Mouse (Mus musculus): ENCODE measurements around the gene Gipc2.
"Not testable (repeated sequence)": the region's sequence is repeated elsewhere in the genome, so short reads cannot be mapped to it uniquely, and the experiment has no call there.

Gipc2 gene

DNA sequence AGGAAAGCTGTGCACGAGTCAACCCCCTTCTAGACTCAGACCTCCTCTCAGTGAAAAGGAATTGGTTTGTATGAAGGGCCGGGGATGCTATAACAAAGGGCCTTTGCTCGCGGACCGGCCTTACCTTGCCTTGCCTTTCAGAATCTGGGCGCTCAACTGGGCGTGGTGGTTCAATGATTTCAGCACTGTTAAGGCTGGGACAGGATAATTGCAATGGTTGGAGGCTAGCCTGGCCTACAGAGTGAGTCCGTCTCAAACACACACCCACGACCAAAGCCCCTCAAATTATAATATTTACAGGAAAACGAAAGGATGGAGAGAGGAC is at the start of gene Gipc2:
Gene Gipc2, minus strand, starts transcription at position 132 of the 325 bp plus-strand sequence.
- no peak for DNase-seq (ENCODE audit: low read depth, low spot score)

DNA sequence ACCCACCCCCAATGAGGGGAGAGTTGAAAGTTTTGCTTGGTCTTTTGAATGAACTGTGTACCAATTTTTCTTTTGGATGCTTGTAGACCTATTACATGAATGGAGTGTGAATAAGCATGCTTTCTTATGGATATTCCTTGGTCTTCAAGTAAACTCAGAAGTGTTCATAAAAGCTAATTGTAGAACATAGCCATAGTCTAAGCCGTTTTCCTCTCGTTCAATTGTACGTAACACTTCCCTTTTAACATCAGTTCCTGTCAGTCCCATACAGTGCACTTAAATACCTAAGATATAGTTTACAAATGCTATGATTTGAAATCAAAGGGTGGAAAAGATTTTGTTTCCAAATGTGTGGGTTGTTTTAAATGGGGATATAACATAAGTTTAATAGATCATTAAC is 47.4 kb upstream of the Gipc2 start:
- no peak for DNase-seq (ENCODE audit: low read depth, low spot score)

DNA sequence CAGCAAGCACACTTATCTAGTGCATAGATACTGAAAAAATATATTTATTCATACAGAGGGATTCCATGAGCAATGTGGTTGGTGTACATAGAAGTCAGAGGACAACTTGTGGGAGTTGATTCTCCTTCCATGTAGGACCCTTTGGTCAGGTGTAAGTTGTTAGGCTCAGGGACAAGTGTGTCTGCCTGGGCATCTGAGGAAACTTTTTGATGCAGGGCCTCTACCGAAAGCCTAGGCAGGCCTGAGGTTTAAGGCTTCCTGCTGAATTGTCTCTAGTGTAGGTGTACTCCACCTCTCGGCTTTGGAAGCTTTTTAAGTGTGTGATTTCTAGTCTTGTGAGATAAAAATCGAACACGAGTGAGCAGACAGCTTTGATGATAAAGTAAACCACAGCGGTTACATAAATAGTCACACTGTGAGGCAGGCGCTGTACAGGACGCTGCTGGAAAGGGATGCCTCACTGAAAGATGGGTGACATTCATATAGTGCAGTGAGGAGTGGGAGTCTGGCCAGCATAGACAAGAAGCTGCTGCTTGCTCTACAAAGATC is 45.8 kb upstream of the Gipc2 start:
- no peak for DNase-seq (ENCODE audit: low read depth, low spot score)

DNA sequence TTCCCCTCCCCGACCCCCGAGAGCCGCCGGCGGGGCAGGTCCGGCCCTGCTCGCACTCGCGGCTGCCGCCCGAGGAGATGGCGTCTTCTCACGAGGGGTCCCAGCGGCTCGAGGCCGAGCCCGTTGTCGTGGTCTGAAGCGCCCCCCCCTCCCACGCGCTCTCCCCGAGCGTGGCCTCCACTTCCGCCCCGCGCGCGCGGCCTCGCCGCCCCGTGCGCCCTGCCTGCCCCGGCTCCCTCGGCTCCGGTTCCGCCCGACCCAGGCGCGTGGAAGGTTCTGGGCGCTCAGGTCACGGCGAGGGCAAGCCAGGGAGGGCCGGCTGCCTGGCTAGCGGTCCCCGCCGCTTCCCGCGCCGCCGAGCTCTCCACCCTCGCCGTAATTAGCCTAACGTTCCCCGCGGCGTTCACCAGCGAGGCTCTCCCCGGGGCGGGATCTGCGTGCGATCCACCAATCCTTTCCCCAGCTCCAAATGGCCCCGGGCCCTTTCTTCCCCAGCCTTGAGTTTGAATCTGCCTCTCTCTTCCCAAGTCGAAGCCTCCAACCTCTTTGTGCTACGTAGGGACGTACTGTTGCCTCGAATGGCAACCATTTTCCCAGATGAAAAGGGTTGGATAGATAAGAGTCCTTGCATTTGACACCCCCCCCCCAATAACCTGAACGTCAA is 44.8 kb upstream of the Gipc2 start:
- DNase-seq (ENCODE audit: low read depth, low spot score), result peak; percentile 44

DNA sequence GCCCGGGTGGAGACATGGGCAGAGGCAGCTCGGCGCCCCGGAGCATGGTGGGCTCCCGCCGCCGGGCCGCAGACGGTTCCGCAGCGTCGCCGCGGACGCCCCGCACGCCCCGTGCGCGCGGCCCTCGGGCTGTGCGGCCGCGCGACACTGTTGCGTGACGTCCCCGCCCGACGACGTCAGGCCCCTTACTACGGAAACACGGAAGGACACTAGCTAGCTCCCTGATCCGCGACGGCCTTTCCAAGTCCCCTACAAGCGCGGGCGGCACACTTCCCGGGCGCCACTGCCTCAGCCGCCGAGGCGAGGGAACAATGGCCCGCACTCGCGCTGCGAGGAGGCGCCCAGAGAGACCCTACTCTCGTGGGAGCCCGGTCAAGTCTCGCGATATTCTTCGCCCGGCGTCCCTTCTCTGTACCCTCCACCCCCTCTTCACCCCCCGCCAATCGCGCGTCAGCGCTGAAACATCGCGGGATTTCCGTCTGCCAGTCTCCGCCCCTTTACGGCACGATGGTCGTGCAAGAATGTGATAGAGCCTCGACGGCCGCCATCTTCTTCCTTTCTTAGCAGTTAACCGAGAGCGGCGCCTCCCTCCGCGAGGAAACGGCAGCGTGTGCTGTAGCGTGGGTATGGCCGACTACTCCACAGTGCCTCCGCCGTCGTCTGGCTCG is 44.1 kb upstream of the Gipc2 start, which contains the start of the genes Dnajb4 and Fubp1:
Gene Dnajb4, minus strand, starts transcription at position 336 of the 668 bp plus-strand sequence.
Gene Fubp1, plus strand, starts transcription at position 456 of the 668 bp plus-strand sequence.
- peak; percentile 100 for DNase-seq (ENCODE audit: low read depth, low spot score)

DNA sequence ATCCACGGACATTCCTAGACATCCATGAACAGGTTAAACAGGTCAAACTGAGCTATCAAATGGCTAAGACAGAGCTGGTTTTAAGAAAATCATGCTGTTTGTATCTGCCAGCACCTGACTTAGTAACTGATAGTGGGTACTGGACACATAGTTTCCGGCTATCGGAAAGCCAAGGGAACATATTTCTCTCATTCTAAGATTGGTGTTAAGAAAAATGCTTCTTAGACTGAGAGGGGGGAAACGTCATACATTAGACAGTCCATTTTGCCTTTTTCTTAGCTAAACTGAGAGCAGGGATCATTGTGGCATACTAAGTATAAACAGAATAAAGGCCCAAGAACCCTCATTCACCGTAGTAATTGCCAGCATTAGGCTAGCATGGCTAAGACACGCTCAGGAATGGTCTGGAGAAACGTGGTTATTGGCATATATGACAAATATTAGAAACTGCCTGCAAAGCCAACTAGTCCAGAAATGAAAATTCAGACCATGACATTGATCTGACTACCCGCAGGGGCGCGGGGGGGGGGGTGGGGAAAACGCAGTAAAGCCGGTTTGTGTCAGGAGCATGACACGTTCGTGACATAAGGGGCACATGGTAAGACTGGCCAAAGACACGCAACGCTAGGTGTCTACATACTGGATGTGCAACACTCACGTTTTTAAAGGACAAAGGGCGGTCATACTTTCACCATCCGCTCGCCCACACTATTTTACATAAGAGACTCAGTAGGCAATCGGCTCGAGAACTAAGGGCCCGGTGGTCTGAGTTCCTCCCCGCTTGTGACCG is 43.3 kb upstream of the Gipc2 start:
- DNase-seq (ENCODE audit: low read depth, low spot score), result peak; percentile 64

DNA sequence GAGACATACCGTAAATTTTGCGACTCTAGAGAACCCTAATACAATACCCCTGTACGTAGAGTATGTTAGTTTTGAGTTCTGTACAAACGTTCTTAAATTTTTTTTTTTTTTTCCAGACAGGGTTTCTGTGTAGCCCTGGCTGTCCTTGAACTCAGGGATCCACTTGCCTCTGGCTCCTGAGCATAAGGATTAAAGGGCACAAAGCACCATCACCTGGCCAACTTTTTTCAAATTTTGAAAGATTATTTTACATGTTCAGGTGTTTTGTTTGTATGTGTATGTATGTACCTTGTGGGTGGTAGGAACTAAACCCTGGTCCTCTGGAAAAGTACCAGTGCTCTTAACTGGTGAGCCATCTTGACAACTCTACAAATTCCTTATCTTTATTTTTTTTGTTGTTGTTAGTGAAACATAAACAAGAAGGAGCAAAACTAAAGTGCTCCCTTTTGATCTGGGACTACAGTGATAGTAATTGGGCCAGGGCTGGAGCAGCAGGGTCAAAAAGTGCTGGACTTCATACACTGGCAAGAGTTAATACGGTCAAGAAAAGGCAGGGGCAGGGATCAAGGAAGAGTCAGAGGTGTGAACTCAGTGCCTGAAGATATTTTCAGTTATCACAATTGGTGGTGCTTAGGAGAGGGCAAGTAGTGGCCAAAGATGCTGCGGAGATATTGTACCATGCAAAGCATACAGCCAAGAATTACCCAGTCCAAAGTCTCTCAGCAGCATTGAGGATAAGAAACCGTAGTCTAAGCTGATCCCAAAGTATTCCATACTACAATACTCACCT is 42.3 kb upstream of the Gipc2 start:
- no peak for DNase-seq (ENCODE audit: low read depth, low spot score)

DNA sequence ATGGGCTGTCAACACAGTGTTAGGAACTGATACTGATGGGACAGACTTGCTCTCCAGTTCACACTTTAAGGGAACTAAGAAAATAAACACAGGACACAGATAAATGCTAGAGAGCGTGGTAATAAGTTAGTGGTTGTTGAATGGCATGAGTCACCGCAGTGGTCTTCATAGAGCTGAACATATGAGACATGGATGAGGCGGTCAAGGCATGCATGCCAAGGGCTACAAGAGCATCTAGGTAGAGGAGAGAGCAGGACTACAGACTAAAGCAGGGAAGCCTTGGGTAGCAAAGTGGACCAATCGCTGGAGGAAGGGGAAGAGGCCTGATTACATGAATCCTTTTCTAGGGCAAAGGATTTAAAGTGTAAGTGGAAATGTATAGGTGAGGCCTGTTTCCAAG is 41.1 kb upstream of the Gipc2 start:
- no peak for DNase-seq (ENCODE audit: low read depth, low spot score)

DNA sequence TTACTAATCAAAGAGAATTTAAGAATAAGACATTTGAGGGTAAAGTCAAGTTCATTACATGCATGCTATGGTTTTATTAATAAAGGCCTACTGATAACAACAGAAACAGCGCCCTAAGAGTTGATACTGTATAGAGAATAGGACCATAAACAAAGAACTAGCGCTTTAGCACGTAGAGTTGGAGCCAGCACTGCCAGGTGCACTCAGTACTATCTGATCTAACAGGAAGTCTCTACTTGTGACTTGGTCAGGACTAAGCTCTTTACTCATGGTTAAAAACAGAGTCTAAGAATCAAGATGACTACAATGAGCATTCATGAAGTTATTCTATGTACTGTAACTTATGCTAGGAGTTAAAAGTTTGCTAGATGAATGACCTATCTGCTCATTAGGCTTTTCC is 38.5 kb upstream of the Gipc2 start:
- DNase-seq (ENCODE audit: low read depth, low spot score), result no peak

DNA sequence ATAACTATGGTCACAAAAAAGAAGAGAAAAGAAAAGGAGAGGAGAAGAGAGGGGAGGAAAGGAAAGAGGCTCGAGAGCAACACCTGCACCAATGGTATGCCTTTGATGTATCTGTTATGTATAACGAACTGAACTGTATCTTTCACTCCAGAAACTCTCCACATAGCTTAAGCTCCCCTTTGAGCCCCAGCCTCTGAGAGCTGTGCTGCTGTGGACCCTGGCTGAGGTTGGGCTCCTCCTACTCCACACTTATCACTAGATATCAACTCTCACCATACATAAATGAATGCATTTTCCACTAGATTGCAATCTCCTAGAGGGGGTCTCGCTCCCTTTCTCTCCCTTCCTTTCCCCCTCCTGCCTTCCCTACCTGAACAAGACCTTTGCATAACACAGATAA is 38.0 kb upstream of the Gipc2 start:
- no peak for DNase-seq (ENCODE audit: low read depth, low spot score)

DNA sequence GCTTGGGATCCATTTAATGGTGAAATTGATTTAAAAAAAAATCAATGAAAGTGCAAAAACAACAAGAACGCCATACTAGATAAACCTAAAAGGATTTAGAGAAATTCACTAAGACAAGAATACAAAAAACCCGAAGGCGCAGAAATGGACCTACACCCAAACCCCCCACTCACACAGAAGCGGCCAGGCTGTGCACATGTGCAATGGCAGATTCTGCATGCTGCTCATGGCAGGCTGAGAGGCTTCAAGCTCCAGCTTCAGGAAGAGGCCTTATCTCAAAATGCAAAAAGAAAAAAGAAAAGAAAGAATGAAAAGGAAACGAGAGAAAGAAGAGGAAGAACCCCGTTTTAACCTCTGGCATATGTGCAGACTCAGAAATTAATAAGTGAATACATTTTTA is 37.4 kb upstream of the Gipc2 start:
- DNase-seq (ENCODE audit: low read depth, low spot score), result no peak

DNA sequence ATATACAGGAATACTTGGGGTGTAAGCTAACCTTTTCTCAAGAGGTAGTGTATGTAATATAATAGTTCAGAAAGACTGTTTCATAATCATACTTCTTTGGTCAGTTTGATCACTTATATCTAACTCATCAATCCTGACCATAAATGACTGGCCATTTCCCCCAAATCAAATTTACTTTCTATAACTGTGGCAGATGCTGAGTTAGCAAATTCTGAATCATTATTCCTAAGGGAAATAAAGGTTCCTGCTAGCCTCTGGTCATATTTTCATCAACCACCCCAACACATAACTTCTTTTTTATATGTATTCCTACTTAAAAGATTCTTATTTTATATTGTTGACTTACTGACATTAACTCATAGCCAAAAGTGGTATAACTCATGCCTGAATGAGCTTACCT is 36.9 kb upstream of the Gipc2 start:
- DNase-seq (ENCODE audit: low read depth, low spot score), result no peak

DNA sequence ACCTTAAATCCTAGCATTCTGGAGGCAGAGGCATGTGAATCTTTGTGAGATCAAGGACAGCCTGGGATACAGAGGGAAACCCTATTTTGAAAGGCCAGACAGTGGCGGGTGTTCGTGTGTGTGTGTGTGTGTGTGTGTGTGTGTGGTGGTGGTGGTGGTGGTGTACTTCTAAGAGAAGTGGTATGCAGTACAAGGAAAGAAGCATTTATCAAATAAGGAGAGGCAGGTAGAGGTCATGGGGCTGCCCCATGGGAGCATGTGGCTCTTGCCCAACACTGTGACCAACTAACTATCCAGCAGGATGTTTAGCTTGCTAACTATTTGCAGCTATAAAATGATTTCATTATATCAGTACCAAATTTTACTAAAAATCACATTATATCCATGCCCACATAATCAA is 35.6 kb upstream of the Gipc2 start:
- DNase-seq (ENCODE audit: low read depth, low spot score), result no peak

DNA sequence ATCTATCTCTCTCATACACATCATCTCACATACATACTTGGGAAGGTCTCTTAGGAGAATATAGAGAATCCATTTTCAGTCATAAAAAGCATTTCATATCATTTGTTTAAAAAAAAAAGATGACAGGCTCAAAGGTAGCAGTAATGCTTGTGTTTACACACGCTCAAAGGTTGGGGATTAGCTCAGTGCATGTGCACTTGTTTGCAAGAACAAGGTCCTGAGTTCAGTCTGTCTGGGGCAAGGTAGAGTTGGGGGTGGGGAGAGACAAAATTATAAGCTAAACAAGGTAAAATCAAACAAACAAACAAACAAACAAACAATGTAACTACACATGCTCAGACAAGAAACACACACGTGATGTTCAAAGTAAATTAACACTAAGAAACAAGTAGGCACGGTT is 35.2 kb upstream of the Gipc2 start:
- no peak for DNase-seq (ENCODE audit: low read depth, low spot score)

DNA sequence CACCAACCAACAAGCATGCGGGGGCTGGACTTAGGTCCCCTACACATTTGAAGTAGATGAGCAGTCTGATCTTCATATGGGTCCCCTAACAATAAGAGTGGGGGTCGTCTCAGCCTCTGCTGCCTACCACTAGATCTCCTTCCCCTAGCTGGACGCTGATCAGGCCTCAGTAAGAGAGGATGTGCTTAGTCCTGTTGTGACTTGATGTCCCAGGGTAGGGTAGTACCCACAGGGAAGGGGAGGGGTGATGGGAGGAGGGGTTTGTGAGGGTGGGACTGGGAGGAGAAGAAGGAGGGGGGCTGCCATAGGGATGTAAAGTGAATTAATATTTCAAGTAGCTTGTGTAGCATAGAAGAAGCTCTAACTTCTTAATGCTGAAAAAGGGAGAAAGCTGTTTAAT is 33.1 kb upstream of the Gipc2 start:
- no peak for DNase-seq (ENCODE audit: low read depth, low spot score)

DNA sequence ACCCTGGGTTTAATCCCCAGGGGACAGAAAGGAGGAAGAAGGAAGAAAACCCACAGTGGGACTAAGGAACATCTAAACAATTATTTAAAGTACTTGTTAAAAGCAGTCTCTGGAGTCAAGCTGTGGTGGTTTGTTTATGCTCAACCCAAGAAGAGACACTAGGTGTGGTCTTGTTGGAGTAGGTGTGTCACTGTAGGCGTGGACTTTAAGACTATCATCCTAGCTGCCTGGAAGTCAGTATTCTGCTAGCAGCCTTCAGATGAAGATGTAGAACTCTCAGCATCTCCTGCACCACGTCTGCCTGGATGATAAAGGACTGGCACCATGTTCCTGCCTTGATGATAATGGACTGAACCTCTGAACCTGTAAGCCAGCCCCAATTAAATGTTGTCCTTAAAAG is 31.2 kb upstream of the Gipc2 start:
- not testable (repeated sequence) for DNase-seq (ENCODE audit: low read depth, low spot score)

DNA sequence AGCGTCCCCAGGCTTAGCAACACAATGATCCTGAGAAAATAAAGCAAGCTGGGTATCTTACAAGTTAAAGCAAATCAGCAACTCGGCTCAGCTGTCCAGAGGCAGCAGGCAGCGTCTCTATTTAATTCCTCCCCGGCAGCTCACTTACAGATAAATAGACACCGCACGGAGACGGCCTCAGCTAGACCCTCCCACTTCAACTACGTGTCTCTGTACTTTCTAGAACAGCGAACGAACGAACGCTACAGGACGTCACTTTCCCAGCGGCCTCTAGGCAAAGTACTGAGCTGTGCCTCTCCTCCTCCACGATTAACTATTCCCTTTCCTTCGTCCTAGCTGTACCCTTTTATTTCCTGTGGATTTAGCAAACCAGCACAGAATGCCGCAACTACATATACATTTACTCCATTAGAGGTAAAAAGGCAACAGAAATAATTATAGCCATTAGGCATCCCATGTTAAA is 27.6 kb upstream of the Gipc2 start:
- DNase-seq (ENCODE audit: low read depth, low spot score), result peak; percentile 96

DNA sequence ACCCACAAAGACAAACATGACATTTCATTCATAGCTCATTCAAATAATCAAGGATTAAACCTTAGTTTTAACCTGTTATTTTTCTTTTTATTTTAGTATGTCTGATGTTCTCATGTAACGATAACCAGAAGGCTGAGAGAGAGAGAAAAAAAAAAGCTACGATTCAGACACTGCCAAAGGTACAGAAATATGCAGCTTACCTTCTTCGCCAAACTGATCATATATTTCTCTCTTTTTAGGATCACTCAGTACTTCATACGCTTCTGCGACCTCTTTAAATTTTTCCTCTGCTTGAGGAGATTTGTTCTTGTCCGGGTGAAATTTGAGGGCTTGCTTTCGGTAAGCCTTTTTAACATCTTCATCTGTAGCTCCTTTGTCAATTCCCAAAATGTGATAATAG is 27.1 kb upstream of the Gipc2 start:
- DNase-seq (ENCODE audit: low read depth, low spot score), result no peak

DNA sequence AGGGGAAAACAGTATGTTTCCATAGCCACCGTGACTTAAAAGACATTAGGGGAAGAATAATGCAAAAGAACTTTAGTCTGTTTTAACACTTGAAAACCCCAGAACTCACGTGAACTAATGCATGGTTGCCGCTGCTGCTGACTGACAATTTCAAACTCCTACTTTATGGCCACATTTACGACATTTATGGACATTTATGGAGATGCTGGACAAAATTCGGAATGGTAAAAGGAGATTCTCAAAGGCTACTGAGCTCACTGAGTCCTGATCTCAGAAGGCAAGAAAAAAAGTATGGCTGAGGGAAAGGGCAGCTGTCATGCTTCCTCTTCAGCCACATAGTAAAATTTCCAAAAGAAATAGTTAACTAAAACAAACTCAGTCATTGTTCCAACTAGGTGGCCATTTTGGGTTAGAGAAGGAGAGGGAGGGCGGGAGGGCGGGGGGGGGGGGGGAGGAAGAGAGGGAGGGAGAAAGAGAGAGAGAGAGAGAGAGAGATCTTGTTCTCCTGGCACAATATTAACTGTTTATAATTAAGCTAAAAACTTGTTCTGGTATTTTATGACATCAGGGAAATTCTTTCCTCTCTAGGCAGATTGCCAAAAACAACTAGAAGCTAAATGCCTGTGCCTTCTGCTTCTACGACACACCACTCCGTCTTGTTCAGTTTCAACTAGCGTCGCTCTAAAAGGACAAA is 26.4 kb upstream of the Gipc2 start:
- peak; percentile 52 for DNase-seq (ENCODE audit: low read depth, low spot score)

DNA sequence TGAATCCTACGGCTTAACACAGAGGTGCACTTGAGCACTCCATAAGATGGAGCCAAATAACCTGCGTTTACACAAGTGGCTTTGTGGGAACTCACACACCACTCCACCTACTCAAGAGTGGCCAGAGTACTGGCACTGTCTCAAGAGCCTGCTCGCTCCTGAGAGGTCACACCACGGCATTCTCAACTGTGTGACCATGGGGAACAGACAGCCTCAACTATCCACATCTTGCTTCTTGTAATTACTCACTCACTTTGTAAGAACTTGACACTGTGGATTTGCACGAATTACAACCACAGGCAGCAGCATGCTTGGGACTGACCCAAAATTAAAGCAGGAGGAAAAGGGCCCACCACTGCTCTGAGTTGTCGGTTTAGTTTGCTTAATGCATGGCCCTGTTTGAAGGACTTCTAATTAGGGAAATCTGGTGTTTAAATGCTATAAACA is 25.8 kb upstream of the Gipc2 start:
- DNase-seq (ENCODE audit: low read depth, low spot score), result peak; percentile 56
